Mouse (Mus musculus) liver, embryonic 12.5 days (tissue): ENCODE measurements around the gene Adcy7. TPM values are rescaled to one million over a fixed set of nuclear protein-coding genes. Genes with fewer than 3 reads are reported as not detected.

ENCODE experiments used
- ATAC-seq: fragments of 200-750 bp; cut with Nextera tagmentation; 2 replicates; pipeline ENCODE4 v1.8.0; 2017; ENCODE audit warnings: moderate number of reproducible peaks, mild to moderate bottlenecking, moderate library complexity
- H3K27ac ChIP-seq: fragments of 300-500 bp; sonication (generic); 2 replicates; pipeline ENCODE4 v1.5.1; 2016; ENCODE audit warnings: mild to moderate bottlenecking
- H3K27me3 ChIP-seq: fragments of 300-500 bp; sonication (generic); replicated peaks from 2 replicates; pipeline ENCODE4 v1.6.1; 2016; ENCODE audit warnings: mild to moderate bottlenecking, moderate library complexity
- H3K36me3 ChIP-seq: fragments of 300-500 bp; sonication (generic); 2 replicates; pipeline ENCODE4 v1.6.1; 2016; ENCODE audit warnings: mild to moderate bottlenecking, moderate library complexity
- H3K4me1 ChIP-seq: fragments of 300-500 bp; sonication (generic); 2 replicates; pipeline ENCODE4 v1.6.1; 2016
- H3K4me2 ChIP-seq: fragments of 300-500 bp; sonication (generic); 2 replicates; pipeline ENCODE4 v1.6.1; 2016; ENCODE audit warnings: mild to moderate bottlenecking, moderate library complexity
- H3K4me3 ChIP-seq: fragments of 300-500 bp; sonication (generic); 2 replicates; pipeline ENCODE4 v1.5.1; 2016; ENCODE audit warnings: mild to moderate bottlenecking, moderate library complexity
- H3K9ac ChIP-seq: fragments of 300-500 bp; sonication (generic); 2 replicates; pipeline ENCODE4 v1.6.1; 2016; ENCODE audit warnings: mild to moderate bottlenecking, moderate library complexity
- H3K9me3 ChIP-seq: fragments of 300-500 bp; sonication (generic); replicated peaks from 2 replicates; pipeline ENCODE4 v1.6.1; 2016; ENCODE audit warnings: mild to moderate bottlenecking, moderate library complexity
- WGBS: fragments of 180-500 bp; shearing (Covaris S2); methylation state at CpG from one replicate; pipeline ENCODE4 v1.1.7; 2016; ENCODE audit not compliant: insufficient replicate concordance; 5-methylcytosine and 5-hydroxymethylcytosine counted together
- polyA plus RNA-seq: library from polyadenylated mRNA; unstranded; fragments of >200 nt; fragmentation: Nextera tagmentation; extraction: Ambion mirVana; gene quantifications from 2 replicates; pipeline ENCODE4 v1.2.1, GENCODE M21; 2016

Adcy7 gene
- polyA plus RNA-seq, 1 experiment from 2014 or later, result 38.0 TPM

DNA sequence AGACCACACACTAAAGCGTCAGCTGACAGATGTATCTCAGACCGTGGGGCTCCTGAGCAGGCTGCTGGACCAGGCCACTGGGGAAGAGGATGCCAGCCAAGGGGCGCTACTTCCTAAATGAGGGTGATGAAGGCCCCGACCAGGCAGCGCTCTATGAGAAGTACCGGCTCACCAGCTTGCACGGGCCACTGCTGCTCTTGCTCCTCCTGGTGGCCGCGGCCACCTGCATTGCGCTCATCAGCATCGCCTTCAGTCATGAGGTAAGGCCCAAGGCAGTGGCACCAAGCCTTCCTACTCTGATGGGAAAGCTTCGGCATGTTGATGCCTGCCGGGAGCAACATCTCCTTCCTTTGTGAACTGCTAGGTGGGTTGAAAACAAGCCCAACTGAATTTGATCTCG, 34.3 kb downstream of the Adcy7 start:
- no peaks in the 10 kb centered on the region for H3K9me3 ChIP-seq
- WGBS, result 71% methylated on average over 14 of the region's 14 CpGs

GRCm38 (mm10) chr8:88307736-88308135, 35.5 kb downstream of the Adcy7 start:
- peaks cover 90% of the 10 kb centered on the region for H3K36me3 ChIP-seq
- ATAC-seq, result no peak
- H3K9ac ChIP-seq, result no peak overlapping the region
- H3K9me3 ChIP-seq, result no peaks in the 10 kb centered on the region
- H3K4me3 ChIP-seq, result no peak overlapping the region
- H3K4me1 ChIP-seq, result peaks cover 36% of the 10 kb centered on the region
- WGBS, result 87% methylated on average over 4 of the region's 4 CpGs
- H3K27me3 ChIP-seq, result no peaks in the 10 kb centered on the region
- H3K4me2 ChIP-seq, result no peak overlapping the region
- H3K27ac ChIP-seq, result no peak overlapping the region

More for the DNA sequence above, 34.3 kb downstream of the Adcy7 start:
- Histone ChIP-seq H3K4me3 (no peak overlapping the region), H3K4me1 (peaks cover 48% of the 10 kb centered on the region), H3K9ac (no peak overlapping the region), H3K36me3 (peaks cover 83% of the 10 kb centered on the region), H3K27ac (no peak overlapping the region; the same call in 1 of the 2 replicates), H3K27me3 (no peaks in the 10 kb centered on the region), H3K4me2 (no peak overlapping the region)
- ATAC-seq, result 0 out of 2 replicates have a peak, but pooled peaks have one; percentile 11

- 57% methylated on average over 10 of the region's 10 CpGs for WGBS
- no peak overlapping the region for H3K4me3 ChIP-seq
- no peak for ATAC-seq
These were observed 37.2 kb downstream of the Adcy7 start for GRCm38 (mm10) chr8:88309274-88309873.

DNA sequence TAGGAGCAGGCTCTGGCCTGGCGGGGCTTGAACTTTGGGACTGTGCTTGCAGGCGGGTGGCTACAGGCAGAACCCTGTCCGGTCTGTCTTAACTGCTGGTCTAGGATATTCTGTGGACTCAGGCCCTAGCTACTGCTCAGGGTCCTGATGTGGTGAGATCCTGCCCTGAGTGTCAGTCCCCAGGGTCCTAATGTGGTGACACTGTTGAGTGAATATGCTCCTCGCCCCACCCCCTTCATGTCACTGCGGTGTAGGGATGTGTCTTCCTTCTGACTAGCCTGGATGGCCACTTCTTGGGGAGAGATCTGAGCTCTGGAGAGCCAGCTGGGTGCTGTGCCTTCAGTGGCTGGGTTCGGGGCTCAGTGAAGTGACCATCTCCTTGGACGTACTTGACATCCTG, 37.7 kb downstream of the Adcy7 start:
- WGBS, result 79% methylated on average over 7 of the region's 7 CpGs
- H3K4me1 ChIP-seq, result peaks cover 14% of the 10 kb centered on the region

More at GRCm38 (mm10) chr8:88309274-88309873, 37.2 kb downstream of the Adcy7 start:
- H3K4me1 ChIP-seq, result peaks cover 19% of the 10 kb centered on the region
- peaks cover 91% of the 10 kb centered on the region for H3K36me3 ChIP-seq
- no peaks in the 10 kb centered on the region for H3K9me3 ChIP-seq
- H3K4me2 ChIP-seq, result no peak overlapping the region
- no peak overlapping the region for H3K27ac ChIP-seq
- H3K9ac ChIP-seq, result no peak overlapping the region
- no peaks in the 10 kb centered on the region for H3K27me3 ChIP-seq

DNA sequence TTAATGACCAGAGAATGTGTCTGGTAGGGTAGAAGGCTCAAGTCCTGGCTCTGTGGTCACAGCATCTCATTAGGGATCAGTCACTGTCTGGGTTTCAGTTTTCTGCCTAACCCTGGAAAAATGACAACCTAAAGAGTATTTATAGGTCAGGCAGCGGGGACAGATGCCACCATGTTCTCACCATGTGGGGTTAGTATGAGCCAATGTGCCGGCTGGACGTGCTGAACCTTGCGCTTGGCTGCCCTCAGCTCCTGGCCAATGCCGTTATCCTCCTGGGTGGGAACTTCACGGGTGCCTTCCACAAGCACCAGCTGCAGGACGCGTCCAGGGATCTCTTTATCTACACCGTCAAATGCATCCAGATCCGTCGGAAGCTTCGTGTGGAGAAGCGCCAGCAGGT, 38.1 kb downstream of the Adcy7 start:
- H3K27me3 ChIP-seq, result no peaks in the 10 kb centered on the region
- no peak overlapping the region for H3K27ac ChIP-seq
- ATAC-seq, result no peak
- H3K9ac ChIP-seq, result no peak overlapping the region
- peaks cover 95% of the 10 kb centered on the region for H3K36me3 ChIP-seq
- peaks cover 14% of the 10 kb centered on the region for H3K4me1 ChIP-seq
- WGBS, result 93% methylated on average over 13 of the region's 13 CpGs
- no peak overlapping the region for H3K4me3 ChIP-seq
- H3K9me3 ChIP-seq, result no peaks in the 10 kb centered on the region
- no peak overlapping the region for H3K4me2 ChIP-seq

More for the DNA sequence above, 37.7 kb downstream of the Adcy7 start:
- Histone ChIP-seq H3K4me2 (no peak overlapping the region), H3K9me3 (no peaks in the 10 kb centered on the region), H3K9ac (no peak overlapping the region), H3K36me3 (peaks cover 91% of the 10 kb centered on the region), H3K27me3 (no peaks in the 10 kb centered on the region), H3K4me3 (no peak overlapping the region), H3K27ac (no peak overlapping the region)
- ATAC-seq, result 0 out of 2 replicates have a peak, but pooled peaks have one; percentile 10

DNA sequence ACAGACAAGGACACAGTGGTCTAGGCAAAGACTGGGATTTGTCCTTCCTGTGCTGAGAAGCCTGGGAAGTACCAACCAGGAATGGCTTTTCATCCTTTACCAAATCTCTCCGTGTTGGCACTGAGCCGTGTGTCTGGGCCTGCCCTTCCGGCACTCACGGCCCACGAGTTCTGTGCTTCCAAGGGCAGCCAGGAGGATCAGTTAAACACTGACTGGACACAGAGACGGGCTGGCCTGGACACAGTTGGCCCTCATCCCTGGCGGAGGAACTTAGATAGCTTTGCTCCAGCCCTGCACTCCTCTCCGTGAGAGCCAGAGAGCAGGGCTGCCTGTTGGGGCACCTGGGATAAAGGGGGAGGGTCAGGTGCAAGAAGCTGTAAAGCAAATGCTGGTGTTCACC, 40.8 kb downstream of the Adcy7 start:
- 79% methylated on average over 8 of the region's 8 CpGs for WGBS
- no peak for ATAC-seq
- Histone ChIP-seq H3K27me3 (no peaks in the 10 kb centered on the region), H3K4me1 (peaks cover 3% of the 10 kb centered on the region; the same call in 1 of the 2 replicates), H3K4me2 (no peak overlapping the region), H3K4me3 (no peak overlapping the region), H3K27ac (no peak overlapping the region), H3K9ac (no peak overlapping the region), H3K36me3 (peaks cover 100% of the 10 kb centered on the region), H3K9me3 (no peaks in the 10 kb centered on the region)

DNA sequence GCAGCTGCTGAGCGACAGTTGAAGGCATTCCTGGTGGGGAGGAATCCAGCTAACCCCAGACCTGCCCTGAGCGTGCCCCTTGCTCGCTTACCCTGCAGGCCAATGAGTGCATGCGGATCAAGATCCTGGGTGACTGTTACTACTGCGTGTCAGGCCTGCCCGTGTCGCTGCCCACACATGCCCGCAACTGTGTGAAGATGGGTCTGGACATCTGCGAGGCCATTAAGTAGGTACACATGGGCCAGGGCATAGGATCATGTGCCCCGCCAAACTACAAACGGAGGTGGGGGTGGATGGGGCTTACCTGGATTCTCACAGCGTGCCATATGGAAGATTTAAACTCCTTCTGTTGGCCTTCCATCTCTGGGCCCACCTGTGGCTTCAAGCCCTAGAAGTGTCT, 41.8 kb downstream of the Adcy7 start:
- H3K4me3 ChIP-seq, result no peak overlapping the region
- peaks cover 100% of the 10 kb centered on the region for H3K36me3 ChIP-seq
- no peaks in the 10 kb centered on the region for H3K27me3 ChIP-seq
- 86% methylated on average over 12 of the region's 12 CpGs for WGBS
- H3K9me3 ChIP-seq, result no peaks in the 10 kb centered on the region
- no peak for ATAC-seq
- no peak overlapping the region for H3K9ac ChIP-seq
- no peak overlapping the region for H3K27ac ChIP-seq
- H3K4me1 ChIP-seq, result no peaks in the 10 kb centered on the region; the same call in 1 of the 2 replicates
- no peak overlapping the region for H3K4me2 ChIP-seq

GRCm38 (mm10) chr8:88315302-88315701, 43.1 kb downstream of the Adcy7 start:
- H3K9ac ChIP-seq, result no peak overlapping the region
- no peak overlapping the region for H3K4me2 ChIP-seq
- 92% methylated on average over 8 of the region's 8 CpGs for WGBS
- no peak overlapping the region for H3K27ac ChIP-seq
- no peaks in the 10 kb centered on the region for H3K27me3 ChIP-seq
- no peaks in the 10 kb centered on the region for H3K9me3 ChIP-seq
- H3K4me1 ChIP-seq, result no peaks in the 10 kb centered on the region
- peaks cover 100% of the 10 kb centered on the region for H3K36me3 ChIP-seq
- H3K4me3 ChIP-seq, result no peak overlapping the region
- ATAC-seq, result no peak

DNA sequence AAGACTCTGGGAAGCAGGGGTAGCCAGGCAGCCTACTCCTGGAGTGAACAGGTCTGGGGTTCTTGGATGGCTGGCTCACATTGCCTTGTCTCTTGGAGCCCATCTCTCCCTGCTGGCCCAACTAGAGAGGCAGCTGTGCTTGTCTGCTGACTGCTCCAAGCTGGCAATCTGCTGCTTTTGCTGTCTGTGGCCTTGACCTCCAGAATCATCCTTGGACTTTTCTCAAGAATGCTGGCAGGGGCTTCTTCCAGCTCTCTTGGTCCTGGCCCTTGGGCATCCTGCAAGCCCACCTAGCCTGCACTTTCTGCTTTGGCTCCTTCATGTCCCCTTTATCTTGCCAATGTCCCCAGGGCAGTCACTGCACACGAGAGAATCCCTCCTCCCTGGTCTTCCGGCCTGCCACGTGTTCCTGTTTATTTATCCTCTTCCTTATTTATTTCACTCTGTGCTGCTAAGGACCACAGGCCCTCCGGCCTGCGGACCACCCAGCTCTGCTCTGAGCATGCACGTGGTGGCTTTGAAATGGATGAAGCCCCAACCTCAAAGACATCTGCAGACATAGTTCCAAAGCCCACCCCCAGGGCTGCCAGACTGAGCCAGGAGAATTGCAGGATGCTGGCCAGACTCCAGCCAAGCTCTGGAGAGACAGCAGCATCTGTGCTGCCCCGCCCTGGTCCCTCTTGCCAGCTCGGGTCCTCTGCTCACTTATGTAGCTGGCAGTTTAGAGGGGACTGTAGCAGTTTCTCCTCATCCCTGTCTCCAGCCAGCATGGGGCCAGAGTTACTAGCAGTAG, 44.1 kb downstream of the Adcy7 start:
- Histone ChIP-seq H3K4me1 (no peaks in the 10 kb centered on the region), H3K27me3 (no peaks in the 10 kb centered on the region), H3K4me3 (no peak overlapping the region), H3K27ac (no peak overlapping the region), H3K9me3 (no peaks in the 10 kb centered on the region), H3K9ac (no peak overlapping the region), H3K4me2 (no peak overlapping the region), H3K36me3 (peaks cover 100% of the 10 kb centered on the region)
- no peak for ATAC-seq
- WGBS, result 71% methylated on average over 8 of the region's 8 CpGs

DNA sequence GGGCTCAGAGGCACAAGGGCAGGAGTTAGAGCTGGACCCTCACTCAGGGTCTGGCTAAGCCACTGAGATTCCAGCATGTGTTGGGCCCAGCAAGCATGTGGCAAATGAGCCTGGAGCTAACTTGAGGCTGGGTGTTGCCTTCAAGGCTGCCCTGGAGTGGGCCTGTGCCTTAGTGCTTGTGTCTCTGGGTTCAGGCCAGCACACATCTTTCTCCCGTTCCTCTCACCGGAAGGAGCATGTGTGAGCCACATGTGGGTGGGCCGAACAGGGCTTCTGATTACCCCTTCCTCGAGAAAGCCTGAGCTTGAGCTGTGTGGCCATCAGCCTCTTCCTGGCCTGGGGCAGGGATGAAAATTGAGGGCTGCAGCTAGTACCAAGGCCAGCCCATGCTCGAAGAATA, 45.1 kb downstream of the Adcy7 start:
- 83% methylated on average over 5 of the region's 5 CpGs for WGBS
- no peak overlapping the region for H3K27ac ChIP-seq
- no peak overlapping the region for H3K4me2 ChIP-seq
- H3K4me3 ChIP-seq, result no peak overlapping the region
- ATAC-seq, result no peak
- no peak overlapping the region for H3K9ac ChIP-seq
- H3K36me3 ChIP-seq, result peaks cover 100% of the 10 kb centered on the region
- H3K4me1 ChIP-seq, result no peaks in the 10 kb centered on the region
- H3K9me3 ChIP-seq, result no peaks in the 10 kb centered on the region
- H3K27me3 ChIP-seq, result no peaks in the 10 kb centered on the region

GRCm38 (mm10) chr8:88318151-88318550, 45.9 kb downstream of the Adcy7 start:
- Histone ChIP-seq H3K27ac (no peak overlapping the region), H3K36me3 (peaks cover 100% of the 10 kb centered on the region)

GRCm38 (mm10) chr8:88320134-88320533, 47.9 kb downstream of the Adcy7 start:
- ATAC-seq, result no peak
- H3K4me1 ChIP-seq, result no peaks in the 10 kb centered on the region
- no peak overlapping the region for H3K27ac ChIP-seq
- no peak overlapping the region for H3K9ac ChIP-seq
- no peak overlapping the region for H3K4me3 ChIP-seq
- no peaks in the 10 kb centered on the region for H3K27me3 ChIP-seq
- H3K4me2 ChIP-seq, result no peak overlapping the region
- peaks cover 100% of the 10 kb centered on the region for H3K36me3 ChIP-seq
- H3K9me3 ChIP-seq, result no peaks in the 10 kb centered on the region
- 97% methylated on average over 6 of the region's 6 CpGs for WGBS

More at GRCm38 (mm10) chr8:88318151-88318550, 45.9 kb downstream of the Adcy7 start:
- ATAC-seq, result no peak
- no peaks in the 10 kb centered on the region for H3K9me3 ChIP-seq
- H3K4me1 ChIP-seq, result no peaks in the 10 kb centered on the region
- no peak overlapping the region for H3K9ac ChIP-seq
- 96% methylated on average over 8 of the region's 8 CpGs for WGBS
- no peak overlapping the region for H3K4me2 ChIP-seq
- H3K27me3 ChIP-seq, result no peaks in the 10 kb centered on the region
- no peak overlapping the region for H3K4me3 ChIP-seq
